Mouse (Mus musculus) common myeloid progenitor, adult 5-6 weeks (primary cell): ENCODE data around the gene Dnajc13. TPM values are rescaled to one million over a fixed set of nuclear protein-coding genes. Genes with fewer than 3 reads are reported as not detected.

Experiments
- ATAC-seq: replicated peaks from 2 replicates; pipeline ENCODE4 v1.8.0; 2016; ENCODE audit warnings: low read depth, mild to moderate bottlenecking, moderate TSS enrichment, inconsistent platforms; ENCODE audit not compliant: poor library complexity, severe bottlenecking
- total RNA-seq: library from RNA; stranded (forward); fragments of 200-1000, 187-1606 nt; gene quantifications from 2 replicates; pipeline ENCODE4 v1.2.3, GENCODE M21; 2017

Dnajc13 gene
- total RNA-seq, result 42.0 and 48.6 TPM in 2 replicates

DNA sequence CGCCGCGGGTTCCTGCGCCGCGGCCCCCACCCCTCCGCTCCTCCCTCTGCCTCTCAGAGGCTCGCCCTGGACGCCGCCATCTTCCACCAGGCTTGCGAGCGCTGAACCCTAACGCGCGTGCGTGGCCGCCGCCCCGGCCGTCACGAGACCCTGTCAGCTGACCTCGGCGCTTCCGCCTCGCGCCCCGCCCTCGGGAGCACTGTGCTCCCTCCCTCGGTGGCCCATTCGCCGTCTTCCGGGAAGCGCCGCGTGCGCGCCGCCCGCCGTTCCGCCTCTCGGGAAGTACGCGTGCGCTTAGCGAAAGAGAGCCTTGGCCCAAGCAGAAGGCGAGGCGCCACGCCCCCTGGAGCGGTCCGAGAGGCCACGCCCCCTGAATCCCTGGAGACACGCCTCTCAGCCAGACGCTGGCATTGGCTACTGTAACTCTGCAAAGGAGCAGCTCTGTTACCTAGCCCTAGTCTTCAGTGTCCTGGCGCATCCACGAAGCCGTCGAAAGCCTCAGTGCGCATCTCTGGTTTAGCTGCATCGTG lies at the start of gene Dnajc13:
Gene Dnajc13 (minus strand): TSS at position 108 of the 530 bp plus-strand sequence.
- peak; percentile 94 for ATAC-seq

DNA sequence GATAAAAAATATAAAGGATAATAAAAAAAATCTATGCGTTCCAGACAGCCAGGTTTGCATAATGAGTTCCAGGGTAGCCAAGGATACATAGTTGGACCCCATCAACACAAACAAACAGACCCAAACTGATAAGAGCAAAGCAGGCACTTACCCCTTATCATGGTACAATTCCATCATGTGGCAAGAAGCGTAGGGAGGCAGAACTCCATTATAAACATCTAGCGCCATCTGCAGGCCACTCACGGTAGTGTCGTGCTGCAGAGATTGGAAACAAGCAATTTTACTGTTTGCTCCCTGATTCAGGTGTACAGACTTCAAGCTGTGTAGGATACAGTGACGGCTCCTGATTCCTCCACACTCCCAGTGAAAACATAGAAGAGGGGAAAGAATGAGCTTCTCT lies 44.0 kb upstream of the Dnajc13 start:
- ATAC-seq, result peak; percentile 93

DNA sequence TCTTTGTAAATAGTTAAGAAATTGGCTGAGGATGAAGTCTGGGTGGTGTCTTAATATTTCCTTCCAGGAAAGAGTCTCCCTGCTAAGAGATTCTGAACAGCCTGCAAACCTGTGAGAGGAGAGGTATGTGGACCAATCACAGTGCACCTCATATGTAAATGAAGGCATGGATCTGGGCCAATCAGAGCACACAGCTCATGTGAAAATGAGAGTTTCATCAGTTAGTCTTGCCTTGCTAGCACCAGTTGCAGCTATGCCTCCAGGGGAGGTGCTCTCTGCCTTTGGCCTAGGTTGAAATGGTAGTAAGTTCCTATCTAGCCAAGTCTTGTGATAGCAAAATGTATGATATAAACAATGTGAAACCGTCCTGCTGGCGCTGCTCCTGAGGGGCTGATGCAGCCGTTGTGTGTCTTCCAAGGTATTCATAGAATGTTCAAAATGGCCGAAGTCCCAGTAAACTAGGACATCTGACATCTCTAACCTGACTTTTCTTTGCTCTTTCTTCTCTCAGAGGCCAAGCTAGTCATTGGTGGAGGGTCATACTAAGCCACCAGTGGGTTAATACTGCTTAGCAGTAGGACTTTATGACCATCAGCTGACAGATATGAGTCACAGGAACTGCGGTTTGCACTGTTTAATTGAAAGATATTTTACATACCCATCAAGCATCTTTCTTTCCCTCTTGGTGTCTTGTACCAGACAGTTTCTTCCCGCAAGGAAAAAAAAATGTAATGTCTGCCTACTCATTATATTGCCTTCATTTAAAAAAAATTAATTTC lies 42.8 kb upstream of the Dnajc13 start:
- no peak for ATAC-seq

DNA sequence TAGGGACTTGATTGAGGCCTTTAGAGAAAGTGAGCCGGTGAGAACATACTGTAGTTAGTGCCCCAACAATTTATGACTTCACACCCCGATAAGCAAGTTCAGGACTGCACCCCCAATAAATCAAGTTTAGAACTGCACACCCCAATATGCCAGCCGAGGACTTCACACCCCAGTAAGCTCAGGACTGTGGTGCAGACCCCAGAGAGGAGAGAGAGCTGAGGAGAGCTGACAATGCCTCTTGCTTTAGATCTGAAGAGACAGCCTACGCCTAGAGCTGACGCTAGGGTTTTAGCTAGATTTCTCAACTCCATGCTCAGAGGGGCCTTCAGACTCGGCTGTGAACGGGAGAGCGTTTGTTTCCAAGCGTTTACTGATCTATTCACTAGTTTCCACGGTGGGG lies 42.1 kb upstream of the Dnajc13 start:
- no peak for ATAC-seq

DNA sequence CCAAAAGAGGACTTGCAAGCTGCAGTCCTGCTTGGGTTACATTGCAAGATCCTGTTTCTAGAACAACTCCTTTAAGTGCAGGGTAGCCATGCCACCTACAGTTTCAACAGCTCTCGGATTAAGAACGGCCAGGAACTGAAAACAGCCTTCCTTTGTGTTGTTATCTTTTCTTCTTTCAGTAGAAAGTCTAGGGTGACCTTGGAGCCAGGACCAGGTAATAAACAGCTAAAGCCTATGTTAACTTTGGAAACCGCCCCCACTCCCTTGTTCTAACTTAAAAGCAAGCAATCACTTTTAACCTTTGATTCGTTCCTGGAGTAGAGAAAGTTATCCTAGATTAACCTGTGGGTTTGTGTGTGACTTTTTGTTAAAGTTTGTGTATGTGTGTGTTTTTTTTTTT lies 41.6 kb upstream of the Dnajc13 start:
- ATAC-seq, result no peak

DNA sequence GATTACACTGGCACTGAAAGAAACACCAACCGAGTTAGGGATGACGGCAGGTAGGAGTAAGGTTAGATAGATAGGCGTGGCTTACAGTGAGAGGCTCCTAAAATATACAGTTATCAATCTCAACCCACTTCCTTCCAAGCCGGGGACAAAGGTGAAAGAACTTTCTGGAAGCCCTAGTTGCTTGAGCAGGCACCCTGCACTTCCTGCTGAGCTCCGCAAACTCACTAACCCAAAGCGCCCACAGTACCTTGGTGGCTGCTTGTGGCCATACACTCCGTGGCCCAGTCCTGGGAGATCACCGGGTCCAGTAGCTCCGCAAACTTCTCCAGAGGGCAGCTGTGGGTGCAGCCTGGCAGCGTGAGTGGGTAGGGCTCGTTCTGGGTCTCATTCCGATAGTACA lies 37.8 kb upstream of the Dnajc13 start:
- ATAC-seq, result no peak

DNA sequence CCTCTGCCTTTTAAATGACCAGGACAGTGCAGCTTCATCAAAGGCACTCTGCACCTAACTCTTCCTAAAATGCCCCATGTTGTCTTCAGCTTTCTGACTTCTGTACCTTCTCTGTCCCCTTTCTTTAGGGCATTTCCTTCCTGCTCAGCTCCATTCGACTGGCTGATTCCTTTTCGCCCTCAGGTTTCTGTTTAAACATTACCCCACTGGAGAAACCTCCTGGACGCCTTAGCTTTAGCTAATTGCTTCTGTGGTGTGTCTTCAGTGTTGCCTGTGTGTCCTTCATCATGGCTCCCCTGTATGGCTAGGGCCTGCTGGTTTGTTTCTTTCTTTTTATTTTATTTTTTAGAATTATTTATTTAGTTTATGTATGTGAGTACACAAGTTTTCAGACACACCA lies 34.3 kb upstream of the Dnajc13 start:
- no peak for ATAC-seq

DNA sequence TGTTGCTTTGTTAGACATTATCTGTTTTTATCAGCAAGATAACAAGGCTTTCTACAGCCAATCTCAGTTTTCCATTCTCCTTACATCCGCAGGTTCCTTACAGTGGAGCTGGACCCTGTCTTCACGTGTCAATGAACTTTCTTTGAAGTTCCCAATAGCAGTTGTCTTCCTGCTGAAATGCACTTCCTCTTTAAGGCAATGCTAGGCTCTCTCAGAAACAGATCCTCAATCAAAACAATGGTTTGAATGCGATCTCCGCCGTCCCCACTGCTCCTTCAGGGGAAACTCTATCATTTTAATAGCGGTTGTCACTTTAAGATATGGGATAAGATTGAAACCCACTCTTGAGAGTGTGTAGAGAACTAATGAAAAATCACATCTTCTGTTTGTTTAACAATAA lies 22.2 kb upstream of the Dnajc13 start:
- ATAC-seq, result no peak

DNA sequence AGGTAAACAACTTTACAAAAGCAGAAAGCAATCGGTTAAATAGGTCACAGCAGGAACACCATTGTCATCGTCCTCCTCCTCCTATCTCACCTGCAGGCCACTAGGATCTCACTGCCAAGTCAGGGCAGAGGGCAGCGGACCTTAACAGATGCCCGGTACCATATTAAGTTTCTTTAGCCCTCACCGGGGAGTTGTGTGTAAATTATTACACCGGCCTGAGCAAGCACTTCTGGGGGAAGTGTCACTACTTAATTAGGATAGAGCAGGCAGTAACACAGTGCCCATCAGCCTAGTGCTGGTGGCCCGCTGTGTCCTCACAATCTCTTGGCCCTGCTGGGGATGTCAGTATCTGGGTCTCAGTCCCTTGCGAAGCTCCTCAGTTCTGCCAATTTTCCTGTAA lies 19.8 kb upstream of the Dnajc13 start:
- no peak for ATAC-seq

DNA sequence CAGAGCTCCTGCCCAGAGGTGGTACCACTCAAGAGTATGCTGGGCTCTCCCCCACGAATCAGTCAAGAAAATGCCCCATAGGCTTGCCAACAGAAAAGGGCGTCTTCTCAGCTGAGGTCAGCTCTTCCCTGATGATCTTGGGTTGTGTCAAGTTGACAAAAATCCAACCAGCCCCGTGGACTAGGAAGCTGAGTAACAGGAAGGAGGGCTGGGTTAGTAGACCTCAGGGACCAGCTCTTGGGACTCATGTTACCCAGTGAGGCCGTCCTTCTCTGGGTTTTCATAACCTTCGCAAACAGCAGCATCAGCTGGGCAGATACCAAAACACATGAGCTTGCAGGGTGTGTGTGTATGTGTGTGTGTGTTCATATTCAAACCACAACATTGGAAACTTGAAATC lies 19.0 kb upstream of the Dnajc13 start:
- ATAC-seq, result no peak

DNA sequence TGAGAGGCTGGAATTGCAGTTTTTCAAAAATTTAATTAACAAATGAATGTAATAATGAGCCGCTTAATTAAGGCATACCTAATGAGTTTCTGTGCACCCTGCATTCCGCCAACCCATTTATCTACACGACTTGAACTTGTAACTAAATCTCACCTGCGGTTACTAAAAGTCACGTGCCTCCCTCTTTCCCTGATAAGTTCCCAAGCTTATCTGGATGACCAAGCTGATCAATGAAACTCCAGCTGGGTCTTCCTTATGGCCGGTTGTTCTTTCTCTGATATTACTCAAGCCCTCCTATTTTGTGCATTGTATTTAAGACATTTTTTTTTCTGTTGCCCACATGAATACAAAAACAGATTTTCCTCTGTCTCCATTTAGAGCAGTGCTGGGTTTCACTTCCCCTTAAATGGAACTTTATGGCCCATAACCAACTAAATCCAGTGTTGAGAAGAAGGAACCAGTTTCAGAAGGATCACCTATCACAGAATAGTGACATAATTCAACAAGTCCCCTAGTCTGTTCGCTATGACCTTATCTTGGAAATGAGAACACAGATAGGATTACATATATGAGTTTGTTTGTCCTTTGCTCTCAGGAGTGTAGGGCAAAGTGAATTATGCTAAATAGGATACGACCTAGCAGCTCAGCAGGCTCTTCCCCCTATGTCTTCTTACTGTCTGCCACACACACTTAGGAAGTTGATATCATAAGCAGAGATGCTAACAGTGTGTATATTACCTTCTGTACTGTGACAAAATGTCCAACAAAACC lies 18.2 kb upstream of the Dnajc13 start:
- peak; percentile 71 for ATAC-seq

DNA sequence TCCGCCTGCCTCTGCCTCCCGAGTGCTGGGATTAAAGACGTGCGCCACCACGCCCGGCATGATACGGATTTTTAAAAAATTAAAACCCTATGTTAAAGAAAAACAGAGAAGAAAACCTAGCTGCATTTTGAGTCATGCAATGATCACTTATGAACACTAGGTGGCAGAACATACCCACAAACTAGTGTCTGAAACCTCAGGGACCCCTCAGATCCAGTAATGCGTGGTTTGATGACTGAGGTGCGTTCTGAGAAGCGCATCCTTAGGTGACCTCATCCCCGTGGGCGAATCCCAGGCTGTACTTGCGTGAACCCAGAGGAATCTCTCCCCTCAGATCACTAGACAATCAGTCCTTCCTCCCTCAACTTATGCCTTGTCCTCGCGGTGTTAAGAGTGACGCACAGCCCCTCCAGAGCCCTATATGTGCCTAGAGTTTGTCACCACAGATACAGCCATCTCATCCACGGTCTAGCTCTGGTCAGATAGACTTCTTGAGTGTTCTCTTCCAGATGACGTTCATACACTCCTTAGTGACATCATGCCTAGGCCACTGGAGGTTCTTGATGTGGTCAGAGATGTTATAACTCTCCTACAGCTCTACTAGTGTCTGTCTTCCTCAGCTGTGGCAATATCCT lies 14.9 kb upstream of the Dnajc13 start:
- ATAC-seq, result peak; percentile 78

DNA sequence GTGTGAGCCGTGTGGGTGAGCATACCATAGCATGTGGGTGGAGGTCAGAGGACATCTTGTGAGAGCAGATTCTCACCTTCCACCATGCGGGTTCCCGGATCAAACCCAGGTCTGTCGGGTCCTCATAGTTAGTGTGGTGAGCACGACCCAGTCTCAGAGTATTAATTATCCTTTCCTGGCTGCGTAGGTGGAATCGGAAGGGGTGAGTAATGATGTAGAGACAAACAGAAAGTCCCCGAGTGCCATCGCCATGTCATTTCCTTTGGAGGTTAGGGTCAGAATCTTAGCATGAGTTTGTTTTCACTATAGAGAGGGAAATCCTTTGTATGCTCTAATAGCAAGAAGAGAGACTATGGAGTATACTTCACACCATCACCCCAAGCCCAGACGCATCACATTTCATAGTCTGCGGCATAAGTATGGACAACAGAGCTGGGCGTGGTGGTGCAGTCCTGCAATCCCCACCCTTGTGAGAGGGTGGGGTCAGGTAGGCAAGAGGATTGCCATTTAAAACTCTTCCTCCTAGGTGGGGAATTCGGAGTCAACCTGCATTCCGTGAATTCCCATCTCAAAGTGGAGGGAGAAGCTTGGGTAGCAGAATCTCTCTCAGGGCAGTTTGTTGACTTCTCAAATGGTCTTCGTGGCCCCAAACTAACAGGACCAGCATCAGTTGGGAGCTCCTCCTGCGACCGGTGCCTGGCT lies 12.5 kb upstream of the Dnajc13 start:
- ATAC-seq, result no peak

DNA sequence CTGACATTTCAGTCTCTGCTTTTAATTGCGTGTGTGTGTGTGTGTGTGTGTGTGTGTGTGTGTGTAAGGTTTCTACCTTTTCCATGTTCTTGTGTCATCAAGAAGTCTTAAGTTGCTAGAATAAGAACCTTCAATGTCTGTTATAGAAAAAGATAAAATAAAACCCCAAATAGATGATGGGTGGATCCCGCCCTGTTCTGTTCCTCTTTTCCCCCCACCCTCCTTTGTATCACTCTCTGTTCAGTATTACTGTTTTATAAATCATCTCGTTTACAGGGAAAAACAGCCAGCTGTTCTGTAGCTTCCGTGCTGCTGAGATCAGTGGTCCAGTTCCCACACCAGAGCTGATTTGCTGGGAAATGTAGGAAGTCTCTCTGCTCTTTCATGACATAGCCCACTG lies 9.3 kb upstream of the Dnajc13 start:
- ATAC-seq, result no peak

DNA sequence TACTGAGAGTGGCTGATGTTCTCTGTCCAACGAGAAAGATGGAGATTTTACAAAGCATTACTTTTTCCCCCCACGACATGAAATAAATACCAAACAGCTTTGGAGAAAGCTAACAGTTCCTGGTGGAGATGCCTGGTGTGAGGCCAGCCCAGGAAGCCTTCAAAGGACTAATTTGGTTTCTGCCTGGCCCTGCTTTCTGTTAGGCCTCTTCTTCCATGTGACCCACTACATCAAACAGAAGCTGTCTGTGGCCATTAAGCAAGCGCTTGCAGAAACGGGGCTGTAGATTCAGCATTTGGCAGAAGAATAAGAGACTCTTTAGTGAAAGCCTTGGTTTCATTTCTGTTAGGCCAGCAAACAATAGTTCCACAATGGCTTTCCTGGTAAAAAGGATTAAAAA lies 8.9 kb upstream of the Dnajc13 start:
- ATAC-seq, result no peak

DNA sequence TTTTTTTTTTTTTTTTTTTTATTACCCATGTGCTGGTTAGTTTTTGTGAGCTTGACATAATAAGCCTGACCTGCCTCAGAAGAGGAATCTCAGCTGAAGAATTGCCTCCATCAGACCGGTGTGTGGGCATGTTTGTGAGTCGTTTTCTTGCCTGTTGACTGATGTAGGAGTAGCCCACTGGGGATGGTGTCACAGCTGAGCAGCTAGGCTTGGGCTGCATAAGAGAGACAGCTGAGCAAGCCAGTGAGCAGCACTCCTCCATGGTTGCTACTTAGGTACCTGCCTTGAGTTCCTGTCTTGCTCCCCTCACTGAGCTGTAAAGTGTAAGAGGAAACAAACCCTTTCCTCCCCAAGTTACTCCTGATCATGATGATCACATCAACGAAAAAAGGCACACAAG lies 7.2 kb upstream of the Dnajc13 start:
- ATAC-seq, result no peak

DNA sequence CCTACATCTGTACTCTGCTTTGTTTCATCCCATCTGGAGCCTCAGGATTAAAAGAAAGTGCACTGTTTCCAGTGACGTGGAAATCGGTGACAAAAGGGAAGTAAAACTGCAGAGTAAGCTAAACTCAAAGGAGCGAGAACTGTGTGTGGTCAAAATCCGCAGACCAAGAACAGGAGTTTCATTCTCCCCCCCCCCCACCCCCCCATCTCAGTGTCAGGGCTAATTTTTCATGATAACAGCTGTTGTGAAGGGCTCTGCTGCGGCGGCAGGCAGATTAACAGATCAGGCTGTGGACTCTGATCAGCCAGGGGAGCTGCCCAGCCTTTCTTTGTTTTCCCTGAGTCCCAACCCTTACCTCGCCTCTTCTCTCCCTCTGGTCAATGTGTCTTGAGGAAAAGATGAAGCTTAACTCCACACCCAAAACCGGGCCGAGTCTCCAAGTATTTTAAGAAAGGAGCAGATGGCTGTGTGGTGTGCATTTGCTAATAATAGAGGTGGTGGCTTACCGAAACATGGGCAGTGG lies 6.7 kb upstream of the Dnajc13 start:
- ATAC-seq, result peak; percentile 81

DNA sequence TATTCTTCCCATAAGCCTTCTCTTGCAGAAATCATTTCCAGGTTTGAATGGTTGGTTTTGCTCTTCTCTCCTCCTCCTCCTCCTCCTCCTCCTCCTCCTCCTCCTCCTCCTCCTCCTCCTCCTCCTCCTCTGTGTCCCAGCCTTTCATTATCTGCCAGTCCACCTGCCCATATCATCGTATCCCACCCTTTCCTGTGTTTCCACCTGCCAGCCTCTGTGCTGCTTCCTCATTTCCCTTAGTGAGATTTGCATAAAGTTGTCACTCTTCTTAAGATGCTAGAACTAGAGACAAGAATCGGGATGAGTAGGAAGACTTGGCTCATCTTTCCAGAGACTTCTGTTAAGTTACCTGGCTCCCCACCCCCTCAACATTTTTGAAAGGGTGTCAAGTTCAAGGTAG lies 1.8 kb upstream of the Dnajc13 start:
- no peak for ATAC-seq

DNA sequence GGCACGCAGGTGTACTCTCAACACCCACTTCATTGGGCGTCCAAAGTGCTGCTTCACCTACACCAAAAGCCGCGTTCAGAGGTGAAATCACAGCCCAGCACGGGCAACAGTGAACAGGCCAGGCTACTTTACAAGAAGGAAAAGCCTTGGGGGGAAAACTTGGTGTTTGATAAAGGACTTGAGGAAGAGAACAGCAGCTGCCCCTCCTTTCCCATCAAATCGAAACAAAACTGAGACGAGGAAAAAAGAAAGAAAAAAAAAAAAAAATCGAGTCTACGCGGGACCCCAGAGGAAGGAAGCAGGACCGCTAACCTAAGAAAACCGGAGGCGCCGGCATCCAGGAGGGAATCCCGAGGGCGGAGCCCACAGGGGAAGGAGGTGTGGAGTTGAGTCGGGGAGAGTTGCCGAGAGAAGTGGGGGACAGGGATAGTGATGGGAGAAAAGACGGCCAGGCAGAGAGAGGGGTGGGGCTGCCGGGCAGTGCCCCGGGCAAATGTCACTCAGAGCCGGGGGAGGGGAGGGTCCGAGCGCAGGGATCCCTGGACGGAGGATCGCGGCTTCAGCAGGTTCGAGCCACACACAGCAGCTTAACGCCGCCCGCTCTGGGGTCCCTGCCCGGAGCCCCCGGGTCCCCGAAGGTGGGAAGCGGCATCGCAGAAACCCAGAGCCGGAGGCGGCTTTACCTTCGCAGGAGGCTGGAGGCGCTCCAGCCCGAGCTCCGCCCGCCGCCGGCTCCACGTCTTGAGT lies 541 bp downstream of the Dnajc13 start:
- ATAC-seq, result peak; percentile 19
